Mouse (Mus musculus) hindbrain, embryonic 15.5 days (tissue): ENCODE measurements around the gene Gm9887. TPM values are rescaled to one million over a fixed set of nuclear protein-coding genes. Genes with fewer than 3 reads are reported as not detected.

Experiments
- ATAC-seq: fragments of 200-750 bp; cut with Nextera tagmentation; 2 replicates; pipeline ENCODE4 v1.8.0; 2017; ENCODE audit warnings: low read depth, moderate number of reproducible peaks, moderate TSS enrichment; ENCODE audit not compliant: low FRiP score
- H3K27ac ChIP-seq: fragments of 300-500 bp; sonication (generic); replicated peaks from 2 replicates; pipeline ENCODE4 v1.5.1; 2015; ENCODE audit warnings: mild to moderate bottlenecking, inconsistent platforms
- H3K27me3 ChIP-seq: fragments of 300-500 bp; sonication (generic); 2 replicates; pipeline ENCODE4 v1.6.1; 2015; ENCODE audit warnings: control low read depth, inconsistent platforms
- H3K36me3 ChIP-seq: fragments of 300-500 bp; sonication (generic); 2 replicates; pipeline ENCODE4 v1.6.1; 2015; ENCODE audit warnings: control low read depth, inconsistent platforms
- H3K4me1 ChIP-seq: fragments of 300-500 bp; sonication (generic); replicated peaks from 2 replicates; pipeline ENCODE4 v1.6.1; 2015; ENCODE audit warnings: control low read depth, inconsistent platforms
- H3K4me2 ChIP-seq: fragments of 300-500 bp; sonication (generic); 2 replicates; pipeline ENCODE4 v1.6.1; 2015; ENCODE audit warnings: moderate library complexity, mild to moderate bottlenecking, inconsistent platforms
- H3K4me3 ChIP-seq: fragments of 300-500 bp; sonication (generic); 2 replicates; pipeline ENCODE4 v1.5.1; 2015; ENCODE audit warnings: mild to moderate bottlenecking, inconsistent platforms
- H3K9ac ChIP-seq: fragments of 300-500 bp; sonication (generic); 2 replicates; pipeline ENCODE4 v1.6.1; 2015; ENCODE audit warnings: inconsistent platforms
- H3K9me3 ChIP-seq: fragments of 300-500 bp; sonication (generic); 2 replicates; pipeline ENCODE4 v1.6.1; 2016; ENCODE audit warnings: control low read depth, inconsistent platforms
- WGBS: fragments of 180-500 bp; shearing (Covaris S2); methylation state at CpG from one replicate; pipeline ENCODE4 v1.1.7; 2015; 5-methylcytosine and 5-hydroxymethylcytosine counted together
- polyA plus RNA-seq: library from polyadenylated mRNA; unstranded; fragments of >200 nt; fragmentation: Nextera tagmentation; extraction: Ambion mirVana; gene quantifications from 2 replicates; pipeline ENCODE4 v1.2.1, GENCODE M21; 2015

The Gm9887 gene
- polyA plus RNA-seq, result 0.89 and 1.5 TPM in 2 replicates

GRCm38 (mm10) chr12:69371854-69372671 is at the start of gene Gm9887, which contains the start of gene Arf6:
Gene Gm9887, minus strand, starts transcription at chr12:69372458.
Gene Arf6, plus strand, starts transcription at chr12:69372150.
- Histone ChIP-seq H3K4me1 (peaks cover 33% of the 10 kb centered on the region), H3K27ac (peak within 1 kb of the TSS; percentile 92), H3K9me3 (no peaks in the 10 kb centered on the region), H3K4me3 (peak within 1 kb of the TSS; percentile 95), H3K4me2 (peak within 1 kb of the TSS; percentile 98), H3K27me3 (0 out of 2 replicates have a peak, but pooled peaks cover 2% of the 10 kb centered on the region), H3K36me3 (no peaks in the 10 kb centered on the region), H3K9ac (peak within 1 kb of the TSS; percentile 94)
- WGBS, result under 1% methylated on average over 91 of the region's 121 CpGs
- ATAC-seq, result peak; percentile 95

- H3K9ac ChIP-seq, result no peak overlapping the region
- no peak overlapping the region for H3K4me2 ChIP-seq
- no peaks in the 10 kb centered on the region for H3K4me1 ChIP-seq
- H3K27ac ChIP-seq, result no peak overlapping the region
- WGBS, result 74% methylated on average over 3 of the region's 3 CpGs
- H3K9me3 ChIP-seq, result no peaks in the 10 kb centered on the region
- no peak for ATAC-seq
- H3K36me3 ChIP-seq, result no peaks in the 10 kb centered on the region
- no peak overlapping the region for H3K4me3 ChIP-seq
- no peaks in the 10 kb centered on the region for H3K27me3 ChIP-seq
Measured at GRCm38 (mm10) chr12:69420716-69421115, 48.5 kb upstream of the Gm9887 start.

- H3K27me3 ChIP-seq, result no peaks in the 10 kb centered on the region
- ATAC-seq, result no peak
- H3K9me3 ChIP-seq, result no peaks in the 10 kb centered on the region
- WGBS, result 86% methylated on average over 4 of the region's 4 CpGs
- H3K4me2 ChIP-seq, result no peak overlapping the region
- no peak overlapping the region for H3K9ac ChIP-seq
- H3K4me1 ChIP-seq, result no peaks in the 10 kb centered on the region
- no peak overlapping the region for H3K27ac ChIP-seq
- H3K4me3 ChIP-seq, result no peak overlapping the region
- H3K36me3 ChIP-seq, result no peaks in the 10 kb centered on the region
Measured at GRCm38 (mm10) chr12:69419606-69420005, 47.3 kb upstream of the Gm9887 start.

- WGBS, result 75% methylated on average over 14 of the region's 14 CpGs
Measured at GRCm38 (mm10) chr12:69419017-69419605, 46.9 kb upstream of the Gm9887 start.

GRCm38 (mm10) chr12:69418606-69419005 is 46.3 kb upstream of the Gm9887 start:
- H3K9me3 ChIP-seq, result no peaks in the 10 kb centered on the region
- no peak for ATAC-seq
- no peak overlapping the region for H3K9ac ChIP-seq
- H3K4me1 ChIP-seq, result no peaks in the 10 kb centered on the region
- 85% methylated on average over 13 of the region's 13 CpGs for WGBS
- no peaks in the 10 kb centered on the region for H3K27me3 ChIP-seq
- no peak overlapping the region for H3K27ac ChIP-seq
- H3K36me3 ChIP-seq, result no peaks in the 10 kb centered on the region
- no peak overlapping the region for H3K4me3 ChIP-seq
- no peak overlapping the region for H3K4me2 ChIP-seq

More at GRCm38 (mm10) chr12:69419017-69419605, 46.9 kb upstream of the Gm9887 start:
- no peak overlapping the region for H3K9ac ChIP-seq
- ATAC-seq, result no peak
- H3K36me3 ChIP-seq, result no peaks in the 10 kb centered on the region
- H3K27me3 ChIP-seq, result no peaks in the 10 kb centered on the region
- no peak overlapping the region for H3K4me2 ChIP-seq
- H3K4me3 ChIP-seq, result no peak overlapping the region
- no peaks in the 10 kb centered on the region for H3K4me1 ChIP-seq
- no peak overlapping the region for H3K27ac ChIP-seq
- H3K9me3 ChIP-seq, result no peaks in the 10 kb centered on the region

GRCm38 (mm10) chr12:69417701-69418291 is 45.5 kb upstream of the Gm9887 start:
- no peaks in the 10 kb centered on the region for H3K36me3 ChIP-seq
- H3K4me3 ChIP-seq, result no peak overlapping the region
- no peak overlapping the region for H3K9ac ChIP-seq
- 61% methylated on average over 9 of the region's 9 CpGs for WGBS
- no peak overlapping the region for H3K27ac ChIP-seq
- no peaks in the 10 kb centered on the region for H3K4me1 ChIP-seq
- no peaks in the 10 kb centered on the region for H3K9me3 ChIP-seq
- ATAC-seq, result peak; percentile 72; the same call in 1 of the 2 replicates
- no peak overlapping the region for H3K4me2 ChIP-seq
- no peaks in the 10 kb centered on the region for H3K27me3 ChIP-seq

- Histone ChIP-seq H3K4me3 (no peak overlapping the region), H3K27ac (no peak overlapping the region), H3K27me3 (no peaks in the 10 kb centered on the region), H3K4me2 (no peak overlapping the region), H3K9me3 (no peaks in the 10 kb centered on the region), H3K36me3 (no peaks in the 10 kb centered on the region), H3K4me1 (no peaks in the 10 kb centered on the region), H3K9ac (no peak overlapping the region)
- WGBS, result 71% methylated on average over 7 of the region's 7 CpGs
- ATAC-seq, result no peak
Measured at GRCm38 (mm10) chr12:69416793-69417192, 44.5 kb upstream of the Gm9887 start.

- H3K4me3 ChIP-seq, result no peak overlapping the region
- H3K27ac ChIP-seq, result no peak overlapping the region
- WGBS, result 84% methylated on average over 4 of the region's 4 CpGs
- no peak overlapping the region for H3K9ac ChIP-seq
- no peak overlapping the region for H3K4me2 ChIP-seq
- H3K4me1 ChIP-seq, result no peaks in the 10 kb centered on the region
- H3K9me3 ChIP-seq, result no peaks in the 10 kb centered on the region
- H3K27me3 ChIP-seq, result no peaks in the 10 kb centered on the region
- no peaks in the 10 kb centered on the region for H3K36me3 ChIP-seq
- ATAC-seq, result no peak
Measured at GRCm38 (mm10) chr12:69414826-69415572, 42.7 kb upstream of the Gm9887 start.

- no peak overlapping the region for H3K27ac ChIP-seq
- 71% methylated on average over 3 of the region's 3 CpGs for WGBS
- no peaks in the 10 kb centered on the region for H3K36me3 ChIP-seq
- no peak for ATAC-seq
- no peak overlapping the region for H3K4me2 ChIP-seq
- no peaks in the 10 kb centered on the region for H3K27me3 ChIP-seq
- H3K4me3 ChIP-seq, result no peak overlapping the region
- no peaks in the 10 kb centered on the region for H3K9me3 ChIP-seq
- H3K9ac ChIP-seq, result no peak overlapping the region
- H3K4me1 ChIP-seq, result no peaks in the 10 kb centered on the region
Measured at GRCm38 (mm10) chr12:69413303-69413702, 41.0 kb upstream of the Gm9887 start.

- no peaks in the 10 kb centered on the region for H3K27me3 ChIP-seq
- WGBS, result 76% methylated on average over 4 of the region's 4 CpGs
- no peaks in the 10 kb centered on the region for H3K36me3 ChIP-seq
- H3K9me3 ChIP-seq, result no peaks in the 10 kb centered on the region
- no peak overlapping the region for H3K4me2 ChIP-seq
- no peaks in the 10 kb centered on the region for H3K4me1 ChIP-seq
- H3K4me3 ChIP-seq, result no peak overlapping the region
- H3K27ac ChIP-seq, result no peak overlapping the region
- H3K9ac ChIP-seq, result no peak overlapping the region
- ATAC-seq, result no peak
Measured at GRCm38 (mm10) chr12:69411936-69412335, 39.7 kb upstream of the Gm9887 start.

GRCm38 (mm10) chr12:69410767-69411166 is 38.5 kb upstream of the Gm9887 start:
- Histone ChIP-seq H3K27me3 (no peaks in the 10 kb centered on the region), H3K9me3 (no peaks in the 10 kb centered on the region), H3K9ac (no peak overlapping the region), H3K4me2 (no peak overlapping the region), H3K4me1 (no peaks in the 10 kb centered on the region), H3K4me3 (no peak overlapping the region), H3K36me3 (no peaks in the 10 kb centered on the region), H3K27ac (no peak overlapping the region)
- 55% methylated on average over 5 of the region's 5 CpGs for WGBS
- ATAC-seq, result no peak
